Mouse (Mus musculus): ENCODE data around the gene Chchd6.
A peak's percentile ranks its signal among the peaks of the same experiment; 100 is the strongest.

Gene Chchd6

DNA sequence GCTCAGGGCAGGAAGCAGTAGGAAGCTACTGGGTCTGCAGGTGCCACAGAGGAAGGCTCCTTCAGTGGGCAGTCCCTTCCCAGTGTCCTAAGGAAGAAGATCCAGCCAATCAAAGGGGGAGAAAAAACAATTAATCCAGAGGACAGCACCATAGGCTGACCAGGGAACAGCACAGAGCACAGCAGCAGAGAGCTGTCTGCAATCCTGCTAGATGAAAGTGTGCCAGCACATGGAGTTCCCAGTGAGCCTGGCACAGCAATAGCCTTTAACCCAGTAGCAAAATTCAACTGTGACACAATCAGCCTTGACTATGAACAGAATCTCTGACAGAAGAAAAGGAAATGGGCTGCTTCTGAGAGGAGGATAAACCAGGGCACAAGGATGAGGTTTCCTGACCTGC is 9.8 kb downstream of the Chchd6 start:
- DNase-seq (ENCODE audit: low spot score), result peak; percentile 96

- no peak for DNase-seq (ENCODE audit: low spot score)
These were observed 10.6 kb downstream of the Chchd6 start for GRCm38 (mm10) chr6:89584634-89585409.

DNA sequence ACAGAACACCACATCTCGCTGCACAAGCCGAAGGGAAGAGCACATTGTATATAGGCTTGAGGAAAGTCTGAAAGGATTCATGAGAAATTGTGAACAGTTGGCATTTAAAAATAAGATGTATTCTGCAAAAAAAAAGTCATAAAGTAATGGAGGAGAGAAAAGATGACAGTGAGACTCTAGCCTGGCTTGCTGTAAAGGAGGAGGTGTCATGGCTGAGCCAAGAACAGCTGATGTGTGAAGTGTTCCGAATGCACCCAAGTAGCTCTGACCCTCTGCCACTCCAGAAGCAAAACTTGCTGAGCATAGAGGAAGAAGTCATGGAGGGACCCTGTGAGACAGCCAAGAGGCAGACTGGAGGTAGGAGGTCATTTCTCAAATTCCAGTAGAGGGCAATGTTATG is 12.3 kb downstream of the Chchd6 start:
- DNase-seq (ENCODE audit: low spot score), result no peak

DNA sequence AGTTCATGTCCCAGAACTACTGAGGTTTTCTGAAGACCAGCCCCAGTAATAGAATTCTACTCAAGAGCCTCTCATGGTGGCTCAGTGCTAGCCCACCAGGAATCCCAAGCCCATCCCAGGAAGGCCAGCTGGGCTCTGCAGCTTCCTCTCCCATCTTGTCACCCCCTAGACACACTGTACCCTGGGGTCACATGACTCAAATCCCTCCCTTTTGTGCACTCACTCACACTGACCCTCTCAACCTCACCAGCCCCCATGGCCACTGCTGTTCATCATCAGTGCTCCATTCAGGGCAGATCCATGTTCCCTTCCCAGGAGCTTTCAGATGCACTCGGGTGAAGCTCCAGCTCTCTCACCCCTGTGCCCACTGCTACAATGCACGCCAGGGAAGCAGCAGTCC is 20.8 kb downstream of the Chchd6 start:
- no peak for DNase-seq (ENCODE audit: low spot score)

GRCm38 (mm10) chr6:89573768-89574167 is 21.7 kb downstream of the Chchd6 start:
- no peak for DNase-seq (ENCODE audit: low spot score)

- no peak for DNase-seq (ENCODE audit: low spot score)
These were observed 22.4 kb downstream of the Chchd6 start for GRCm38 (mm10) chr6:89572921-89573636.

GRCm38 (mm10) chr6:89569370-89569769 is 26.1 kb downstream of the Chchd6 start:
- DNase-seq (ENCODE audit: low spot score), result no peak

DNA sequence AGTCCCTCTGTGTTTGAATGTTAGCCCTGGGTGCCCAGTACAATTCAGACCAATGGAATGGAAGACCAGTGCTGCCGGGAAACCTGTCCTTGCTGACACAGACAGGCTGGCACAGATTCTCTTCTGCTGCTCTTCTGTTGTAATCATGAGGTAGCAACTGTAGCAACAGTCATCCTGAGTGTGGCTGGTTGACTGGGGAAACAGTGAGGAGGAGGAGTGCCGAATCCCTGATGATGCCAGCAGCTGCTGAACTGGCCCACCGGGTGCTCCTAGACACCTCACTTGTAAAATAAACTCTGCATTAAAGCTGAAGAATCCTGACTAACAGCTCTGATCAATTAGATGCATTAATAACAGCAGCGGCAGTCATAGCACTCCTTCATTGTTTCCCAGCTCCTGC is 28.7 kb downstream of the Chchd6 start:
- DNase-seq (ENCODE audit: low spot score), result no peak

DNA sequence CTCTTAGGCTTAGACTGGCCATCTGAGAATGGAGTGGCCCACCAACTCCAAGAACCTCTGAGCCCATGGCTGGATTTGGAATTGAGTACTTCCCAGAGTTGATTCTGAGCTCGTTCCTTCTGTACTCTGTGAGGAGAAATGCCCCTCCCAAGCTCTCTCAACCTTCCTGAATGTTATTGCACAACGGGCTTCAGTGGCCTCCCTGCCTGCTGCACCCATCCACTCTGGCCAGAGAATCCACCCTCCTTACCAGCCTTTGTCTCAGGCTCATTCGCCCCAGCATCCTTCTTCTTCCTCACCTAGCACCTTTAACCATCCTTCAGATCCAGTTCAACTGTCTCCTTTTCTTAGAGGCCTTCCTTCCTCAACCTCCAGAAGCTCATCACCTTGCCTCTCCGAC is 32.1 kb downstream of the Chchd6 start:
- DNase-seq (ENCODE audit: low spot score), result no peak

GRCm38 (mm10) chr6:89560826-89561225 is 34.6 kb downstream of the Chchd6 start:
- DNase-seq (ENCODE audit: low spot score), result no peak

DNA sequence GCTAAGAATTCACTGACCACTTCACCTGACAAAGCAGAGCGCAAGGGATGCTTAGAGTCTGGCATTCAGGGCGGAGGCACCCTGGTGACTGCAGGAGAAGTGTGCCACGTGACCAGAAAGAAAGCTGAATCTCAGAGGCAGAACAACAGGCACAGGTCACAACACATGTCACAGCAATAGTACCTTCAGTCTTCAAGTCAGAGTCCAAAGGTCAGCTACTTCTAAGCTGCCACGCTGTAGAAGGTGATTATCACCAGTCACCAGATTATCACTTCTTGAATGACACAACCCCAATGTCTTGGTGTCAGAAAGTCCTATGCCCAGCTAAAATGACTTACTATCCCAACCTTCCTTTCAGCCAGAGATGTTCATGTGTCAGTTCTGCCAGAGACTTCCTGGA is 37.8 kb downstream of the Chchd6 start:
- no peak for DNase-seq (ENCODE audit: low spot score)

DNA sequence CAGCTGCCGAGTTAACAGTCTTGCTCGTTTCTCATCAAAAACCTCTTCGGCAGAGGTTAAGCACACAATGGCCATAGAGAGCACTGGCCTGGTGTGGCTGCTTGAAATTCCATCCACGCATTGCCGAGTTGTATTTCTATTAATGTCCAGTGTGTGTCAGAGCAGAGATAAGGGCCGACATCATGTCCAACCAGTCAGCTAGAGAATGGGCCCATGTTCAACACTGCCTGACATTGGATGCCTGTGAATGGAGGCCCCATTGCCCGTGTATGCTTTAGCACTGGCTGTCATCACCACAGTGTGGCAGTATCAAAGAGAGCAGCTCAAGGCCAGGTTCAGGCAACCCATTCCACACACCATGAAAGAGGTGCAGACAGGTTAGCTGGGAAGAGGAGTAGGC is 38.9 kb downstream of the Chchd6 start:
- DNase-seq (ENCODE audit: low spot score), result peak; percentile 8

- DNase-seq (ENCODE audit: low spot score), result no peak
These were observed 39.5 kb downstream of the Chchd6 start for GRCm38 (mm10) chr6:89555971-89556370.

GRCm38 (mm10) chr6:89554029-89554428 is 41.4 kb downstream of the Chchd6 start:
- no peak for DNase-seq (ENCODE audit: low spot score)

DNA sequence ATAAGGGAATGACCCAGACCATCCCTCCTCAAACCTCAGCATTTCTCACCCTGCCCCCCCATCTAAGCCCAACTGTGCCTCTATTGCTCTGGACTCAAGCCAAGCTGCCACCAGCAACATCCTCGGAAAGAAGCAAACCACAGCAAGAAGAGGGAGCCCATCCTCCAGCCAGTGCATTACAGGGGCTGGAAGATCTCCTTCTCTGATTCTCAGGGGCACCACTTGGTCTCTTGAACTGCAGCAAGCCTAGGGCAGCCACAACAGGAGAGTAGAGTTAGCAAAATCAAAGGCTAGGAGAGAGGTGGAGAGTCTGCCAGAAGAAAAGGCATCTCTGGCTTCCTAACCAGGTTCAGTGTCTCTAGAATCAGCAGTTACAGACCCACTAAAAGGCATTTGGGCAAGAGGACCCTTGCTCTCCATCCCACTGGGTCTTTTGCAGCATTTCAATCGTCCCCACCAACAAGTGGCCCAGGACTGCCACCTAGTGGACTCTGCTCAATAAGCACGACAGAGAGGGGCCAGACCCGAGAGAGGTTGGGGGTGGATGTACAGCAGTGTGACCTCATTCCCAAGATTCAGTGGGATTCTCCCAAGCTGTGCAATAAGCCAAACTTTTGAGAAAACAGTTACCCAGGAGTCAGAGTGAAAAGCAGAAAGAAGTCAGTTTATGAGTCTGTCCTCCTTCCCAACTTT is 42.3 kb downstream of the Chchd6 start:
- DNase-seq (ENCODE audit: low spot score), result peak; percentile 87

DNA sequence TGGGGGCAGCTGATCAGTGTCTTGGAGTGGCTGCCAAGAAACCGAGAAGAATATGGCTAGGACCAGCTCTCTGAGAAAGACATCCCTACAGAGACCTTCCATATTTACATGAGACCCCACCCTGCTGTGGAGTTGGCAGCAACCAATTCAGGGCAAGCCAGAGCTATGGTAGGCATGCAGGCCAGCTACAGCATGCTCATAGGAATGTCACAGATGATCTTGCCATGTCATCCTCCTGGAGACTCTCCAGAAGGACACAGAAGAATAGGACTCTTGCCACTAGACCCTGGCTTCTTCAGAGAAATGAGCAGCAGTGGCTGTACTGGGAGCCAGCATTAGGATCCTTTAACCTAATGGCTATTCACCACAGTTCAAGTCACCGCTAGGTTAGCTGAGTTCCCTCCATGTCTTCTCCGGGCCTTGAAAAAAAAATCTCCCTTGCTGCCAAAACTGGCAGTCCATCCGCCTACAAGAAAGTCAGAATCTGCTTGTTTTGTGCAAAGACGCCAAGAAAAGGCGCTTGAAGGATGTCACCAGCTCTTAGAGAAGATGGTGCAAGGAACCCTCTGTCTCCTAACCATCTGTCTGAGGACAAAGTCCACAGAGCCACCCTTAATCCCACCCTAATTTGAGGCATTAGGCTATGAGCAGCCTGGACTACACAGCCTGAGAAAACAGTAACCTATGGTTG is 43.0 kb downstream of the Chchd6 start:
- DNase-seq (ENCODE audit: low spot score), result peak; percentile 32

DNA sequence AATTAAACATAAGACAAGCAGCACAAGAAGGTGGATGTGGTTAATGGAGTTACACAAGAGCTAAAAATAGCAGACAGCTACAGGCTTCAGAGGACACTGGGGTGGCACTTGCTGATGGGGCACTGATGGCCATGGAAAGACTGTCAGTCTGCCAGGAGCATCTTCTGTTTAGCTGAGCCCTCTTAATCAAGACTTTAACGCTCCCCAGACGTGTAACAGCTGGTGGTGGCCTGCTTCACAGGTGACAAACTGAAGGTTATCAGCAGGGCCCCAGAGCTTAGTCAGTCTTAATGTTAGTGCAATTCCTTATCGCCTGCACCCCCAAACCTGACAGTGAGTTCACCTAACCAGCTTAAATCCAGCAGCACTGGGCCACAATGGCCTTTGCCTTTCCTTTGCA is 46.3 kb downstream of the Chchd6 start:
- no peak for DNase-seq (ENCODE audit: low spot score)

- DNase-seq (ENCODE audit: low spot score), result no peak
These were observed 47.5 kb downstream of the Chchd6 start for GRCm38 (mm10) chr6:89547951-89548350.

DNA sequence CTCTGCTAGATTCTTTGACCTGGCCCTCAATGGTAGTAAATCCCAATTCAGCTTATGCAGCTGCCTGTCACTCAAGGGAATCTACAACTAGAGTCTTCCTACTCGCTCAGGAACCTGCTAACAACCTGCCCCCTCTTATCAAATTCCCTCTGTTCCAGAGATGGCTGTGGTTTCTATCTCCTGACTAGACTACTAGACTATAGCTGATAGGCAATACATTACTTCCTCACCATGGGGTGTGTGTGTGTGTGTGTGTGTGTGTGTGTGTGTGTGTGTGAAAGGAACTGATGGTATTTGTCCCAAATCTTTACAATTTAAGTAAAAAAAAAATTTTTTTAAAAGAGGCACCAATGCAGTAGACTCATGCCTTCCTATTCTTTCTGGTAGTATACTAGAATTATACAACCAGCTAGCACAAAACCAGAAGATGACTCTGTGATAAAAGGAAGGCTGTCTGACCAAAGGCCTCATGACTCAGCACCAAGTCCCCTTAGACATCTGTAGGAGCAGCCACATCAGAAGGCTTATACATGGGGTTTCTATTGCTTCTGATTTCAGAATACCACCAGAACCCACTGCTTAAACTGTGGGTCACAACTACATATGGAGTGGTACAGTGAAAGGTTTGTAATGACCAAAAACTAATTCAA is 57.2 kb downstream of the Chchd6 start:
- DNase-seq (ENCODE audit: low spot score), result no peak

DNA sequence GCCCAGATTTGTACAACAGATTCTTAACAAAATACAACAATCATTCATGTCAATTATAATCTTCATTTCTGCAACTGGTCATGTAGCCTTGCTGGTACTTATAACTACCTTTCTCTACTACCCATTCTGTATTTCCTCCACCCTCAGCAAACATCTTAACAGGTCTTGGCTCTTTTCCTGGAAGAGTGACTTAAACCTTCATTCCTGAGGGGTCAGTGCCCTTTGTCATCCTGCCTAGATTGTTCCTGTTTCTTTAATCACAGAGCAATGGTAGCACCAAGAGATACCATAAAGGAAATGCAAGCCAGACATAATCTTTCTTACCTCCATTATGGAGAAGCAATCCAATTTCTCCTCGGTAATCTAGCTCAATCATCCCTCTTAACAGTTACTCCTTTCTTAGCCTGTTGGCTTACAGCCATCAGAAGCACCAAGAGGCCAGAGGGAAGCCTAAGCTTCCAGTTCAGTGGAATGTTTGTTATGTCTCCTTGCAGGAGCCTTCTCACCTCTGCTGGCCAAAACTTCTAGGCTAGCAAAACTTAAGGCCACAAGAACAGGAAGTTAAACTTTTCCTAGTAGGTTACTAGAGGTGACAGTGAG is 59.7 kb downstream of the Chchd6 start:
- peak; percentile 18 for DNase-seq (ENCODE audit: low spot score)

DNA sequence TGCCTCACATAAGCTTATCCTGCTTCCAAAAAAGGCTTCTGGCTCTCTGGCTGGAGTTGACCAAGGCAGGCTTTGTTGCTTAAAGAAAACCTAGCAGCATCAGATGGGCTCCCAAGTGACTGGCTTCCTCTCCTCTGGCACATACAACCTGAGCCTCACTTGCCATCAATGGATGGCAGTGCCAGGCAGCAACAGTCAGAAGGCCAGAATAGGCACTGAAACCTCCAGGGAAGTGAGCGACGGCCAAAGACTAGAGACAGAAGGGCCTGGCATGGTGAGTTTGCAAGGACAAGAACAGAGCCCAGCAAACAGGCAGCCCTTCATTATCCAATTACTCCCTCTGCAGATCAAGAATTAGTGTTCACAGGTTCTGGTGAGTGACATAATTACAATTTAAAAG is 70.7 kb downstream of the Chchd6 start:
- DNase-seq (ENCODE audit: low spot score), result no peak

GRCm38 (mm10) chr6:89510154-89510553 is 85.3 kb downstream of the Chchd6 start:
- DNase-seq (ENCODE audit: low spot score), result no peak
